Mouse (Mus musculus) thymus, postnatal 10 days (tissue): ENCODE measurements around the gene Vdac2.

ENCODE experiments used
- DNase-seq, 2 experiments: peaks; one replicate each; pipeline ENCODE4 v3.0.0; 2021; ENCODE audit warnings: low spot score in 2 of 2

The Vdac2 gene

GRCm38 (mm10) chr14:21824938-21825337, at the start of gene Vdac2:
Gene Vdac2, plus strand, starts transcription at chr14:21825238.
- no peak for DNase-seq

GRCm38 (mm10) chr14:21776201-21776600, 48.8 kb upstream of the Vdac2 start:
- no peak for DNase-seq

DNA sequence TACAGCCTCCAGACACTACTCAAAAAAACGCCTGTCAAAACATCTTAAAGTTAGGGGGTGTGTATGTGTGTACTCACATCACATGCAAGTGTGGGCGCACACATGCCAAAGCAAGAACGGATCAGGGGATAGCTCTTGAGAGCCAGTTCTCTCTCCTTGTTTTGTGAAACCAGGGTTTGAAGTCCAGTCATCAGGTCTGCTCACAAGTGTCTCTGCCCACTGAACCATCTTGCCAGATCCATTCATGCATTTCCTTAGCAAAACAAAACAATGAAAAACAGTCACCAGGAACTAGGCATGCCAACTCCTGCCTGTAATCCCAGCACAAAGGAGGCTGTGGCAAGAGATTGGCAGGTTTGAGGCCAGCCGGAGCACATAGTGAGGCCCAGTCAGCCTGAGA, 38.5 kb upstream of the Vdac2 start:
- no peak for DNase-seq

- no peak for DNase-seq
These were observed 37.7 kb upstream of the Vdac2 start for GRCm38 (mm10) chr14:21787374-21787773.

GRCm38 (mm10) chr14:21788121-21788520, 36.9 kb upstream of the Vdac2 start:
- no peak for DNase-seq

DNA sequence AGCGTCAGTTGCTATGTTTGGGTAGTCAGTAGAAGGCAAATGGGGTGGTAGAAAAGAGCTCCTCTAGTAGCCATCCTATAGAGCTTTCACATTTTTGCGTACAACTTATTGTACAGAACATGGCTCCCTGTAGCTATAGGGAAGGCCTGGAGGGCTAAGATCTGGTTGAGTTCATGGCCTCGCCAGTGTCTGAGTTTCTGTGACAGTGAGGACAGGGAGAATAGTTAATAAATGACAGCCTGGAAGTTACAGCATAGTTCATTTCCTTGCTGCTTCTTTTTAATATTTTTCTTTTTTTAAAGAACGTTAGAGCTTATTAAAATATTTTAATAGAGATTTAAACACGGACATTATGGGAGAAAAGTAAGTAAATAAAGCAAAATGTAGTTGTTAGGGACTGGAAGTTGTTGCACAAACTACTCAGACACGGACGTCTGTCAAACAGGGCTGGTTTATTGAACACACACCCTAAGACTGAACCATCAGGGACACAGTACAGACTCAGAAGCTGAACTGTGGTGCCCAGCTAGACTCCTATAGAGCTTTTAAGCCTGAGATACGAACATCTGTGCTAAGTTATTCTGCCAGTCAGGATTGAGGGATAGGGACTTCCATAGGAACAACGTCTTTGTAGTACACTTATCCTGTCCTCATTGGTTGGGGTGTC, 34.3 kb upstream of the Vdac2 start:
- DNase-seq: no peak

- no peak for DNase-seq
These were observed 33.3 kb upstream of the Vdac2 start for GRCm38 (mm10) chr14:21791722-21792121.

- no peak for DNase-seq
These were observed 32.8 kb upstream of the Vdac2 start for GRCm38 (mm10) chr14:21792250-21792649.

DNA sequence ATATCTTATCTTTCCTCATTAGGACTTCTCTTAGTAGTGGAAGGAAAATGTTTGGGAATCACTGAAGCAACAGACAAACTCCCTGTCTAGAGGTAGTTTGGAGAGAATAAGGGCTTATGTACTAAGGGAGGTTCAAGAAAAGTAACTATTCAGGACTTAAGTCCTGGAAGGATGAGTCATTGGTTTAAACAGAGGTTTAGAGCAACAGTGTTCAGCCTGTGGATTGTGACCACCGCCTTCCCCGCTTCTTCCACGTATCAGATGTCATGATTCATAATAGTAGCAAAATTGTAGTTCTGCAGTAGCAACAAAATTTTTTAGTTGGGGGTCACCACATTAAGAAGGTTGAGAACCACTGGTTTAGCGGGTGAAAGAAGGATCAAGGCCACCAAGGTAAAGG, 24.4 kb upstream of the Vdac2 start:
- no peak for DNase-seq

DNA sequence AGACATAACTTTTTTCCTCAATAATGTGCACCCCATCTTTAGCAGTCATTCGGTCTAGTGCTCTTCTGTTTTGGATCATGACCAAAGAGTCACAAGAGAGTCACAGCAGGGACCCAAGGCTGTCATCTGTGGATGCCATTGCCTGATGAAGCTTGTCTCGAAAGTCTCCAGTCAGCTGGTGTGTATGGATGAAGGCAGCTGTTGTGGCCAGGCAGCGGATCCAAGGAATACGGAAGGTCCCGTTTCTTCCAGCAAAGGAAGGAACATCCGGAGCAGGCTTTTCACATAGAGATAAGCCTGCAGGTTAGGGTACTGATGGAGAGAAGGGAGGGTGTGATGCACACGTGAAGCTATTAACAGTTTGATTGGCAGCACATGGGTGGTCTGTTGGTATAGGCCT, 23.4 kb upstream of the Vdac2 start:
- DNase-seq: no peak

DNA sequence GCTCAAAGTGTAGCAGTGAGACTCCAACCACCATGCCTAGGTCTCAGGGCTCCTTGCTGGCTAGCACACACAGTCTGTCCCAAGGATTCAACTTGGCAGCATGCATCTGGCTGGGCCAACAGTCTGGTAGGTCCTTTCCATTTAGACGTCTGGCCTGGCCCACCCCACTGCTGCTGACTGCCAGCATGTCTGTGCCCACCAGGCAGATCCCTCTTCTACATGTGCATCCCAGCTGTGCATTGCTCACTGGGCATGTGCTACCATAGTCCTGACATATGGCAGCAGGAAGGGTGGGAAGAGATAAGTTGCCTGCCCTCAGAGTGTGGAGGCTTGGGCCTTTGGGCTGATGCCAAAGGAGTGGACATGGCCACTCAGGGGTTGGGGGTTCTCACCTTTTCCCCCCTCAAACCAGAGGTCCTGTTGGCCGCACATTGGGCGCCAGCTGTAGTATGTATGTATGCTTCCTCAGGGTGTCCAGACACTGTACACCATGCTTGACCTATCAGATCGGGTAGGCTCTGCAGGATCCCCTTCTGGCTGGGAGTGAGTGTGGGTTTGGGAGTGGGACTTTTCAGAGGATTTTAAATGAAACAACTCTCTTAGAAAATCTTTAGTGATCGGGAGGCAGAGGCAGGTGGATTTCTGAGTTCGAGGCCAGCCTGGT, 22.4 kb upstream of the Vdac2 start:
- no peak for DNase-seq

DNA sequence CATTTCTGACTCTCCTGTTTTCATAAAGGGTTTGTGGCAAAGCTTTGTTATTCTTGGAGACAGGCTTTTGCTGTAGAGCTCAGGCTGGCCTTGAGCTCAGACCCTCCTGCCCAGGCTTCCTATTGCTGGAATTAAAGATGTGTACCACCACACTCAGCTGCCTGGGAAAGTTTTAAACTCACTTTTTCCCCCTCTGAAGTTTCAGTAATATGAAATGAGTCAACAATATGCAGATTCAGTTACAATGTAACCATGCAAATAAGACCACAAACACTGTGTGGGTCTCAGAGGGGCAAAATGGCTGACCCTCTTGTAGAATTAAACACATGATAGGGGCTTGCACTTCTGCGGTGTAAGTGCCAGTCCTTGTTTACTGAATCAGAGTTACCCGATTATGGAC, 18.8 kb upstream of the Vdac2 start:
- DNase-seq: no peak

- DNase-seq: no peak
These were observed 18.3 kb upstream of the Vdac2 start for GRCm38 (mm10) chr14:21806631-21807160.

- DNase-seq: no peak
These were observed 16.7 kb upstream of the Vdac2 start for GRCm38 (mm10) chr14:21808208-21808922.

- no peak for DNase-seq
These were observed 15.6 kb upstream of the Vdac2 start for GRCm38 (mm10) chr14:21809418-21809817.

DNA sequence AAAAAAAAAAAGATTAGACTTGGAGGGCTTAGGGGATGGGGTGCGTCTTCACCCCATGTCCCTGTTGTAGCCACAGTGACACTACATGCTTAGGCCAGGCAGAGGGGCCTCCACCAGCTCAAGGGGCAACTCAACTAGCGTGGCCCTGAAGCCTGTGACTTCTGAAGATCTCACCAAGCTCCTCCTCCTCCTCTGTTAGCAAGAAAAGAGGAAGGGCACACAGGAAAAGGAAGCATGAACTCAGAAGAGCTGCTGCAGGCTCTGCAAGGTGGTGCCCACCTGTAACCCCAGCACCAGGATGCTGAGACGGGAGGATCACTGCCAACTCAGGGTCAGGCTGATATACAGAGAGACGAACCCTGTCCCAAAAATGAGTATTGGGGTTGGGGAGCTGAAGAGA, 13.7 kb upstream of the Vdac2 start:
- DNase-seq: no peak

DNA sequence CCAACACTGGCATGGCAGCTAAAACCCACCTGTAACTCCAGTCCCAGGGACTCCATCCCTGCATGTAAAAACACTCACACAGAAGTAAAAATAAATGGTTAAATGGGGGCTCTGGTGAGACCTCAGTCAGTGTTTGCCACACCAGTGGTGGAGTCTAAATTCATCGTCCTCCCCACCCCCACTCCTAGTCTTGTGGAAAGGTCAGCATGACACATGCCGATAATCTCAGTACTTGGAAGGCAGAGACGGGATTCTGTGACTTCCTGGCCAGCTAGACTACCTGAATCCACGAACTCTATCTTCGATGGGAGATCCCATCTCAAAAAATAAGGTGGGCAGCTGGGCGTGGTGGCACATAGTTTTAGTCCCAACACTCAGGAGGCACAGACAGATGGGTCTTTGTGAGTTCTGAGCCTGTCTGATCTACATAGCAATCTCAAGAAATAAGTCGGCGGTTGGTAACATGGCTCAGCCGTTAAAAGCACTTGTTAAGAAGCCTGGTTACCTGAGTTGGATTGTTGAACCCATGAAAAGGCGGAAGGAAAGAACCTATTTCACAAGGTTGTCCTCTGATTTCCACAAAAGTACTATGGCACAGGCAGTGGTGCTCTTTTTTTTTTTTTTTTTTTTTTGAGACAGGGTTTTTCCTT, 13.2 kb upstream of the Vdac2 start:
- DNase-seq: no peak

GRCm38 (mm10) chr14:21812590-21813162, 12.4 kb upstream of the Vdac2 start:
- DNase-seq: peak; percentile 35 to 73

GRCm38 (mm10) chr14:21813216-21813615, 11.8 kb upstream of the Vdac2 start:
- no peak for DNase-seq

- DNase-seq: no peak
These were observed 11.2 kb upstream of the Vdac2 start for GRCm38 (mm10) chr14:21813847-21814246.

GRCm38 (mm10) chr14:21814606-21815005, 10.4 kb upstream of the Vdac2 start:
- no peak for DNase-seq

- no peak for DNase-seq
These were observed 8.8 kb upstream of the Vdac2 start for GRCm38 (mm10) chr14:21816255-21816654.
